Mouse (Mus musculus): ENCODE data around the gene Pdzk1. TPM values are rescaled to one million over a fixed set of nuclear protein-coding genes. Genes with fewer than 3 reads are reported as not detected.

Gene Pdzk1
- polyA plus RNA-seq, 1 experiment from 2014 or later: 8.2 TPM

DNA sequence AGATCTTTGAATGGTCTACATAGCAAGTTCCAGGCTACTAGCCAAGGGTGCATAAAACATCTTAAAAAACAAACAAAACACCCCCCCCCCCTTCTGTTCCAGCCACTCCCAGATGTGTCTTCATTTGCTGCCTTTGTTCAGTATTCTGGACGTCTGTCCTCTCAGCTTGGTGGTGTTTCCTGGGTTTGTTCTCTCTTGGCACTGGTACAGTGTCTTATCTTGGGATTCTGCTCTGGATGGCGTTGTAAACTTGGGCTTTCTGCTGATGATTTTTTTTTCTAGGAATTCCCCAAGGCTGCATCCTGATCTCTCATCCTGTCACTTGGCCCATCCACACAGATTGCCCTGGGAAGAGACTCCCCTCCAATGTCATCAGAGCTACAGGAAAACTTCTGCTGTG lies 7.3 kb downstream of the Pdzk1 start:
- no peak overlapping the region for H3K4me2 ChIP-seq
- no peak overlapping the region for H3K9ac ChIP-seq
- ATAC-seq (ENCODE audit: low read depth) (no peak), DNase-seq (no peak)
- H3K9me3 ChIP-seq (replicated peaks): no peaks in the 10 kb centered on the region
- no peak overlapping the region for H3K27ac ChIP-seq
- H3K4me1 ChIP-seq (replicated peaks): peaks cover 3% of the 10 kb centered on the region; the same call in 1 of the 2 replicates
- H3K36me3 ChIP-seq: no peaks in the 10 kb centered on the region
- H3K27me3 ChIP-seq: no peaks in the 10 kb centered on the region
- whole genome bisulfite sequencing (ENCODE audit: insufficient replicate concordance): 35% methylated on average over 2 of the region's 2 CpGs
- H3K4me3 ChIP-seq (replicated peaks): no peak overlapping the region

DNA sequence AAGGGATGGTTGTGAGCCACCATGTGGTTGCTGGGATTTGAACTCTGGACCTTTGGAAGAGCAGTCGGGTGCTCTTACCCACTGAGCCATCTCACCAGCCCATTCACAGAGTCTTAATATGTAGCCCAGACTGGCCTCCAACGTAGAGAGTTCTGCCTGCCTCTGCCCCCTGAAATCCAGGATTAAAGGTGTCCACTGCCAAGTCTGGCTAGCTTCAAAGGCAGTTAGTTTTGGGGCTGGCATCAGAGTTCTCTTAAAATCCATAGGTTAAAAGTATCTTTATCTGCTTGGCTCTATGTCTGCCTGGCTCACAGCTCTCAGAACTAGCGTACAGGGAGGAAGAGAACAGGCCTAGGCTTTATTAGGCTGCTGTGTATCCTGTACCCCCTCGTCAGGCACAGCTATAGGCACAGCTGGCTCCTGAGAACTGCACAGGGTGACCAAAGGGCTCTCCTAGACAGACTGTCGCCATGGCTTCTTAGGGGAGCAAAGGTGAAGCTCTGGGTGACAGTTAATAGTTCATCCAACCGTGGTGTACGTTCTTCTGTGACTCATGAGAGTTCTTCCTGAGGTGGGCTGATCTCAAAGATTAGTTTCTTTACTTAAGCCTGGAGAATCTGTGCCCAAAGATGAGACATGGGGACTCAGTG lies 10.0 kb downstream of the Pdzk1 start:
- Histone ChIP-seq H3K36me3 (no peaks in the 10 kb centered on the region), H3K4me1 (replicated peaks) (peaks cover 3% of the 10 kb centered on the region; the same call in 1 of the 2 replicates), H3K9me3 (replicated peaks) (no peaks in the 10 kb centered on the region), H3K4me2 (no peak overlapping the region), H3K9ac (no peak overlapping the region), H3K27me3 (no peaks in the 10 kb centered on the region), H3K4me3 (replicated peaks) (no peak overlapping the region), H3K27ac (no peak overlapping the region)
- WGBS (ENCODE audit: insufficient replicate concordance): 63% methylated on average over 7 of the region's 7 CpGs
- ATAC-seq (ENCODE audit: low read depth) (no peak; the same call in 1 of the 2 replicates), DNase-seq (no peak)

DNA sequence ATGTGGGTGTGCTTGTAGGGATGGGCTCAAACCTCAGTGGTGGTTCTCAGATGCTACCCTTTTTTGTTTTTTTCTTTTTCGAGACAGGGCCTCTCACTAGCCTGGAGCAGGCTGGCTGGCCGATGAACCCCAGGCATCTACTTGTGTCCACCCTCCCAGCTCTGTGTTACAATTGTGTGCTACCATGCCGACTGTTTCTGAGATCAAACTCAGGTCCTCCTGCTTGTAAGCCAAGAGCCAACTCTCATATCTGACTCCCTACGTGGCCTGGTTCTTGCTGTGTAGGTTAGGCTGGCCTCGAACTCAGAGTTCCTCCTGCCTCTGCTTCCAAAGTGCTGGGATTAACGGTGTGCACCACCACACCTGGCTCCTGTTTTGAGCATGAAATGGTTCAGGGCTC lies 16.1 kb downstream of the Pdzk1 start:
- ATAC-seq (ENCODE audit: low read depth): no peak
- H3K4me3 ChIP-seq (replicated peaks): no peak overlapping the region
- no peaks in the 10 kb centered on the region for H3K27me3 ChIP-seq
- 76% methylated on average over 6 of the region's 6 CpGs for WGBS (ENCODE audit: insufficient replicate concordance)
- no peak overlapping the region for H3K27ac ChIP-seq
- no peak overlapping the region for H3K4me2 ChIP-seq
- no peak for DNase-seq
- H3K9ac ChIP-seq: no peak overlapping the region
- peaks cover 19% of the 10 kb centered on the region for H3K4me1 ChIP-seq (replicated peaks)
- H3K36me3 ChIP-seq: no peaks in the 10 kb centered on the region
- no peaks in the 10 kb centered on the region for H3K9me3 ChIP-seq (replicated peaks)

DNA sequence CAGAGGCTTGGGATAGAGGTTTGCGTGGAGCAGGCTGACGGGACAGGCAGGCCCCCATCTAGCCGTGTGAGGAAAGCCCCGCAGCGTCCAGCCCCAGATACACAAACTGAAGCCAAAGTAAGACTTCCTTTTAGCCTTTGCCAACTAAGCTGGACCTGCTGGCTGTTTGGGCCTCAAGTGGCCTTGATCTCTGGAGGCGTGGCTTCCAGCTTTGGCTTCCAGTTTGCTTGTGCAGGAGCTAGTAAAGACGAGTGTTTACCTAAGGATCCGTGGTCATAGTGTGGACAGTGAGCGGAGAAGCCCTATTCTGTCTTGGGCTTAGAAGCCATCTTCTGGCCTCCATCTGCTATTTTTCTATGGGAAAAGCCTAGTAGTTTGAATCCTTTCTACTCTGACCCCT lies 16.7 kb downstream of the Pdzk1 start:
- H3K36me3 ChIP-seq: no peaks in the 10 kb centered on the region
- H3K27ac ChIP-seq: no peak overlapping the region
- DNase-seq (no peak), ATAC-seq (ENCODE audit: low read depth) (no peak)
- no peak overlapping the region for H3K4me2 ChIP-seq
- H3K9ac ChIP-seq: no peak overlapping the region
- no peaks in the 10 kb centered on the region for H3K9me3 ChIP-seq (replicated peaks)
- 68% methylated on average over 9 of the region's 9 CpGs for WGBS (ENCODE audit: insufficient replicate concordance)
- no peak overlapping the region for H3K4me3 ChIP-seq (replicated peaks)
- peaks cover 19% of the 10 kb centered on the region for H3K4me1 ChIP-seq (replicated peaks)
- H3K27me3 ChIP-seq: no peaks in the 10 kb centered on the region

DNA sequence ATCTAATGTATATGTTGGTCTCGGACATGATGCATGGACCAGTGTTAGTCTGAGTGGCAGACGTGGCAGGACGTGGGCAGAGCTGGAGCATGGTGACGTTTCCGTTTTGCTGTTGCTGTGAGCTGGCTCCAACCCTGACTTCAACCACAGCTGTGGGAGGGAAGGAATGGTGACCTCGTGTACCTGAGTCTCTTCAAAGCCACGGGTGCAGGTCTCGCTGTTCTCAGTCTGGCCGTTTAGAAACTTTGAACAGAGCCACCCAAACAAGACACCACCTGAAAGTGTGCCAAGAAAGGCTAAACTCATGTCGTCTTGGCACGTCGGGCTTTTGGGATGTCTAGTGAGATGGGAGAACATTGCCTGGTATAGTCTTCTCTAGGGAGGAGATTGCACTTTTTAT lies 17.9 kb downstream of the Pdzk1 start:
- no peaks in the 10 kb centered on the region for H3K9me3 ChIP-seq (replicated peaks)
- H3K4me3 ChIP-seq (replicated peaks): no peak overlapping the region
- peaks cover 19% of the 10 kb centered on the region for H3K4me1 ChIP-seq (replicated peaks)
- no peak overlapping the region for H3K4me2 ChIP-seq
- H3K36me3 ChIP-seq: no peaks in the 10 kb centered on the region
- H3K9ac ChIP-seq: no peak overlapping the region
- DNase-seq (no peak), ATAC-seq (ENCODE audit: low read depth) (no peak)
- no peaks in the 10 kb centered on the region for H3K27me3 ChIP-seq
- no peak overlapping the region for H3K27ac ChIP-seq
- WGBS (ENCODE audit: insufficient replicate concordance): 49% methylated on average over 12 of the region's 12 CpGs

DNA sequence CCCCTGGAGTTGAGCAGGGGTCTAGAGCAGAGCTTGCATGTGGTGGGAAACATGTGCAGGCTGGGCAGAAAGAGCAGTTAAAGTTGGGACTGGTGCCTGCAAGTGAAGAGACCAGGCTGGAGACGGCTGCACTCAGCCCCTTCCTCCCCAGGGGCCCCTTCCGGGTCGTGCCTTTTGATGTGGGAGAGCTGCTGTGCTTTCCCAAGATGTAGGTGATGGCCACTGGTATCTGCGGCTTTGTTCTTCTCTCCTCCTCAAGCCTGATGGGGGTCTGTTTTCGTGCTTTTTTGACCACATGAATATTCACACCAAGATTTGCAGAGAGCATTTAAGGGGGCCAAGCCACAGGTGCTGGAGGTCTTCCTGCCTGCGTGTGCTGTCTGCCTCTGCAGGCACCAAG lies 18.6 kb downstream of the Pdzk1 start:
- Histone ChIP-seq H3K36me3 (no peaks in the 10 kb centered on the region), H3K9me3 (replicated peaks) (no peaks in the 10 kb centered on the region), H3K4me1 (replicated peaks) (peaks cover 19% of the 10 kb centered on the region), H3K4me2 (no peak overlapping the region), H3K9ac (no peak overlapping the region), H3K27me3 (no peaks in the 10 kb centered on the region), H3K27ac (no peak overlapping the region), H3K4me3 (replicated peaks) (no peak overlapping the region)
- 18% methylated on average over 6 of the region's 6 CpGs for WGBS (ENCODE audit: insufficient replicate concordance)
- no peak for ATAC-seq (ENCODE audit: low read depth)
- no peak for DNase-seq

DNA sequence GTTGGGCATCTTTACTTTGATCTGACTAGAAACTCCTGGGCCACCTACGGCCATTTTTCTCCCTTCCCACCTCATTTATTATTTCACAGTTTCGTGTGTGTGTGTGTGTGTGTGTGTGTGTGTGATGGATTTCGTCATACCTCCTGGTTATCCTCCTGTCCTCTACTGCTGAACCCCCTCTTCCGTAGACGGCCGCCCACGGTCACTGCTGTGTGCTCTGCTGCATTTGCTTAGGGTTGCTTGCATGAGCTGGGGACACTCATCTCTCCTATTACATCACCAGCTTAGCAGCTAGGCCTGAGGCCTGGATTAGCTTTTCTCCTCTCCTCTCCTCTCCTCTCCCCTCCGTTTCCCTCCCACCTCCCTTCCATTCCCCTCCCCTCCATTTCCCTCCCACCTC lies 19.4 kb downstream of the Pdzk1 start:
- Histone ChIP-seq H3K9me3 (replicated peaks) (no peaks in the 10 kb centered on the region), H3K27ac (no peak overlapping the region), H3K27me3 (no peaks in the 10 kb centered on the region), H3K4me2 (no peak overlapping the region), H3K4me3 (replicated peaks) (no peak overlapping the region), H3K9ac (no peak overlapping the region), H3K4me1 (replicated peaks) (peaks cover 19% of the 10 kb centered on the region), H3K36me3 (no peaks in the 10 kb centered on the region)
- WGBS (ENCODE audit: insufficient replicate concordance): 65% methylated on average over 7 of the region's 8 CpGs
- no peak for DNase-seq
- ATAC-seq (ENCODE audit: low read depth): peak; percentile 48; the same call in 1 of the 2 replicates

DNA sequence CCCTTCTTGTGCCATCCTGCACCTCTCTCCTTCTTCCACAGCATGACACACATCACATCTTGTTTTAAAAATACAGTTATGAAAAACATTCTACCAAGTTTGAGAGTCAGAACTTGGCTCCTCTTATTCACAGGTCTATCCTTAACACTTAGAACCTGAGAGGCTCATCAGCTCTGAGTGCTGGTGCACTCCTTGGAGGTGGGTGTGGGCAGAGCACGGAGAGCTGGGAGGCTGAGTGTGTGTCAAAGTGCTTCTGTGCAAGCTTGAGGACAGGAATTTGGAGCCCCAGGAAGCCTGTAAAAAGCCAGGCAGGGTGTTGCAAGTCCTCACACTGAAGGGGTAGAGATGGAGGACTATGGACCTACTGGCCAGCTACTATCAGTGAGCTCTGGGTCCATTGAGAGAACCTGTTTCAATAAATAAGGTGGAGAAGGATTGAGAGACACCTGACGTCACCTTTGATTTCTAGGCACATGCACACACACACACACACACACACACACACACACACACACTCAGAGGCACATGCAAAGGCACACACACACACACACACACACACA lies 20.2 kb downstream of the Pdzk1 start:
- Histone ChIP-seq H3K4me2 (no peak overlapping the region), H3K36me3 (no peaks in the 10 kb centered on the region), H3K27me3 (no peaks in the 10 kb centered on the region), H3K27ac (no peak overlapping the region), H3K4me3 (replicated peaks) (no peak overlapping the region), H3K9me3 (replicated peaks) (no peaks in the 10 kb centered on the region), H3K4me1 (replicated peaks) (peaks cover 19% of the 10 kb centered on the region), H3K9ac (no peak overlapping the region)
- no peak for DNase-seq
- no peak for ATAC-seq (ENCODE audit: low read depth)
- WGBS (ENCODE audit: insufficient replicate concordance): 64% methylated on average over 2 of the region's 2 CpGs

DNA sequence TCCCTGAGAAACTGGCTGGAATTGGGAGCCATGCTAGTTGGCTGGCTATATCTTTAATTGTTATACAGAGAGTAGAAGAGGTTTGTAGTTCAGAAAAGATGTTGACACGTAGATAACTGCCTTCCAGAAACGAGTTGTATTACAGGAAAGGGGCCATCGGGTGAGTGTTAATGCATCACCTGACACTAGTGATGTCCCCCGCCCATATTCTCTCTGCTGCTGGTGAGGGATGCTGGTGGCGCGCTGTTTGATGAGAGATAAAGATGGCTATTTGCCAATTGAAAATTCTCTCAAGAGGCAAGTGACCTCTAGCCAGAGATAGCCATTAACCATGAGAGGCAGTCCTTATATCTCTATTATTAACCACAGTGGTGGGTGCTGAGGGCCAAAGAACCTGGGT lies 23.5 kb downstream of the Pdzk1 start:
- no peaks in the 10 kb centered on the region for H3K9me3 ChIP-seq (replicated peaks)
- H3K27me3 ChIP-seq: no peaks in the 10 kb centered on the region
- WGBS (ENCODE audit: insufficient replicate concordance): 54% methylated on average over 6 of the region's 6 CpGs
- no peaks in the 10 kb centered on the region for H3K36me3 ChIP-seq
- no peak overlapping the region for H3K4me3 ChIP-seq (replicated peaks)
- H3K9ac ChIP-seq: no peak overlapping the region
- no peak overlapping the region for H3K4me2 ChIP-seq
- DNase-seq (no peak), ATAC-seq (ENCODE audit: low read depth) (no peak)
- H3K27ac ChIP-seq: no peak overlapping the region
- H3K4me1 ChIP-seq (replicated peaks): peaks cover 8% of the 10 kb centered on the region

DNA sequence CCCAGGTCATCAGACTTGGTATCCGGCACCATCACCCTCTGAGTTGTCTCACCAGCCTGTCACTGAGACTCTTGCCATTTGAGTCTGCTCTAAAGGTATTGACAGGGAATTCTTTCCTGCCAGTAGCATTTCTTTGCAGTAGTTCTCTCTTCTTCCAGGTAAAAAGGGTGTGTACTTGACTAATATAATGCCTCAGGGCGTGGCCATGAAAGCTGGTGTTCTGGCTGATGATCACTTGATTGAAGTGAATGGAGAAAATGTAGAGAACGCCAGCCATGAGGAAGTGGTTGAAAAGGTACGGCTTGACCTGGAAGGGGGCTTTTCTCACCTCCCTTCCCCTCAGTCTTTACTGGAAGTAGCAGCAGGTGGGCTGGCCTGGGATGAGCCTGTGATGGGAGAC lies 25.3 kb downstream of the Pdzk1 start:
- 59% methylated on average over 4 of the region's 4 CpGs for WGBS (ENCODE audit: insufficient replicate concordance)
- Histone ChIP-seq H3K4me2 (no peak overlapping the region), H3K4me3 (replicated peaks) (no peak overlapping the region), H3K9me3 (replicated peaks) (no peaks in the 10 kb centered on the region), H3K27ac (no peak overlapping the region), H3K9ac (no peak overlapping the region), H3K4me1 (replicated peaks) (no peaks in the 10 kb centered on the region), H3K27me3 (no peaks in the 10 kb centered on the region), H3K36me3 (no peaks in the 10 kb centered on the region)
- DNase-seq (no peak), ATAC-seq (ENCODE audit: low read depth) (no peak)

DNA sequence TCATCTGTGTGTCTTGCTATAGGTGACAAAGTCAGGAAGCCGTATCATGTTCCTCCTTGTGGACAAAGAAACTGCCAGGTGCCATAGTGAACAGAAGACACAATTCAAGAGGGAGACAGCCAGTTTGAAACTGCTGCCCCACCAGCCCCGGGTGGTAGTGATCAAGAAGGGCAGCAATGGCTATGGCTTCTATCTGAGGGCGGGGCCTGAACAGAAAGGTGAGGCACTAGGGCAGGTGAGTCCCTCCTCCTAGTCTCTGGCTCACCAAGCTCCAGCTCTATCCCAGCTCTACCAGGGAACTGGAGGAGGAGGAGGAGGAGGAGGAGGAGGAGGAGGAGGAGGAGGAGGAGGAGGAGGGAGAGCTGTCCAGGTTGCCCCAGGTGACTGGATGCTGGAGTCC lies 26.7 kb downstream of the Pdzk1 start:
- ATAC-seq (ENCODE audit: low read depth): no peak
- no peaks in the 10 kb centered on the region for H3K9me3 ChIP-seq (replicated peaks)
- H3K9ac ChIP-seq: no peak overlapping the region

DNA sequence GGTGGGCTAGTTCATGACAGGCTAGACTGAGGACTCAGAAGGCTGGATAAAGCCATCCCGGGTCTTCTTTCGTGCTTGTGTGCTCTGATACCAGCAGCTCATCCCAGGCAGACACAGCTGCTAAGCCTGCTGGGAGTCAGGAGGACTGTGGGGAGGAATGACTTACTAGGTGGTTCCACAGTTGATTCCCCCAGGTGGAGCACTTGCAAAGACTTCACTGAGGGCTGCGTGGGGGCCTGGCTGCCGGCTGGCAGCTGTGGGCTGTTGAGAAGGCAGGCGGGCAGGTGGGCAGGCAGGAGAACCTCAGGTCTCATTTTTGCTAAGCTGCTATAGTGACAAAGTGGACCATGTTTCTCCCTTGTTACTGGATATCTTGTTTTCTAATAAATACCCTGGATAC lies 31.4 kb downstream of the Pdzk1 start:
- H3K27ac ChIP-seq: no peak overlapping the region
- H3K4me2 ChIP-seq: no peak overlapping the region
- WGBS (ENCODE audit: insufficient replicate concordance): 85% methylated on average over 5 of the region's 5 CpGs
- no peak overlapping the region for H3K4me3 ChIP-seq (replicated peaks)
- DNase-seq: no peak
- H3K36me3 ChIP-seq: peaks cover 4% of the 10 kb centered on the region; the same call in 1 of the 2 replicates
- H3K9ac ChIP-seq: no peak overlapping the region
- H3K9me3 ChIP-seq (replicated peaks): no peaks in the 10 kb centered on the region
- H3K4me1 ChIP-seq (replicated peaks): no peaks in the 10 kb centered on the region
- no peak for ATAC-seq (ENCODE audit: low read depth)
- H3K27me3 ChIP-seq: no peaks in the 10 kb centered on the region

More for the DNA sequence above, 26.7 kb downstream of the Pdzk1 start:
- H3K36me3 ChIP-seq: peaks cover 4% of the 10 kb centered on the region; the same call in 1 of the 2 replicates
- no peak overlapping the region for H3K4me2 ChIP-seq
- WGBS (ENCODE audit: insufficient replicate concordance): 77% methylated on average over 3 of the region's 3 CpGs
- H3K4me1 ChIP-seq (replicated peaks): no peaks in the 10 kb centered on the region
- no peak overlapping the region for H3K27ac ChIP-seq
- no peak overlapping the region for H3K4me3 ChIP-seq (replicated peaks)
- no peak for DNase-seq
- no peaks in the 10 kb centered on the region for H3K27me3 ChIP-seq
